Mouse (Mus musculus) heart, postnatal 0 days (tissue): ENCODE data around the gene Tead3. TPM values are rescaled to one million over a fixed set of nuclear protein-coding genes. Genes with fewer than 3 reads are reported as not detected.

Source experiments
- ATAC-seq: fragments of 200-750 bp; cut with Nextera tagmentation; 2 replicates; pipeline ENCODE4 v1.8.0; 2017; ENCODE audit warnings: low read depth, moderate number of reproducible peaks, moderate library complexity; ENCODE audit not compliant: insufficient read depth
- DNase-seq: peaks from one replicate; pipeline ENCODE4 v3.0.0-alpha.2; 2016; ENCODE audit warnings: low spot score
- H3K27ac ChIP-seq: fragments of 300-500 bp; sonication (generic); 2 replicates; pipeline ENCODE4 v1.5.1; 2014; ENCODE audit warnings: low read depth, mild to moderate bottlenecking
- H3K27me3 ChIP-seq: fragments of 300-500 bp; sonication (generic); 2 replicates; pipeline ENCODE4 v1.6.1; 2014; ENCODE audit warnings: low read length, mixed read lengths; ENCODE audit not compliant: control insufficient read depth, insufficient read depth
- H3K36me3 ChIP-seq: fragments of 300-500 bp; sonication (generic); replicated peaks from 2 replicates; pipeline ENCODE4 v1.6.1; 2014; ENCODE audit warnings: low read length, mixed read lengths; ENCODE audit not compliant: control insufficient read depth, insufficient read depth
- H3K4me1 ChIP-seq: fragments of 300-500 bp; sonication (generic); 2 replicates; pipeline ENCODE4 v1.6.1; 2014; ENCODE audit warnings: antibody characterized with exemption; ENCODE audit not compliant: control insufficient read depth, insufficient read depth
- H3K4me2 ChIP-seq: fragments of 300-500 bp; sonication (generic); 2 replicates; pipeline ENCODE4 v1.6.1; 2014; ENCODE audit warnings: low read depth, mild to moderate bottlenecking, low read length, moderate library complexity
- H3K4me3 ChIP-seq: fragments of 300-500 bp; sonication (generic); 2 replicates; pipeline ENCODE4 v1.5.1; 2014; ENCODE audit warnings: low read depth, low read length
- H3K9ac ChIP-seq: fragments of 300-500 bp; sonication (generic); replicated peaks from 2 replicates; pipeline ENCODE4 v1.6.1; 2014; ENCODE audit warnings: low read depth, low read length, mixed read lengths
- H3K9me3 ChIP-seq: fragments of 300-500 bp; sonication (generic); replicated peaks from 2 replicates; pipeline ENCODE4 v1.6.1; 2016; ENCODE audit warnings: low read length; ENCODE audit not compliant: control insufficient read depth
- CTCF ChIP-seq: IDR thresholded peaks from 2 replicates; pipeline ENCODE4 v1.5.1; 2016; ENCODE audit warnings: antibody characterized with exemption, control low read depth, low read depth
- EP300 ChIP-seq: IDR thresholded peaks from 2 replicates; pipeline ENCODE4 v1.6.1; 2016; ENCODE audit warnings: antibody characterized with exemption, low read depth
- WGBS: fragments of 180-500 bp; shearing (Covaris S2); extraction: QIAGEN DNeasy Blood & Tissue Kit; methylation state at CpG from one replicate; pipeline ENCODE4 v1.1.7; 2014; 5-methylcytosine and 5-hydroxymethylcytosine counted together
- polyA plus RNA-seq: library from polyadenylated mRNA; unstranded; fragments of >200 nt; fragmentation: Nextera tagmentation; extraction: Ambion mirVana; gene quantifications from 2 replicates; pipeline ENCODE4 v1.2.1, GENCODE M21; 2015
- total RNA-seq: library from RNA; depleted of rRNA; stranded (reverse); fragments of >200 nt; gene quantifications from 2 replicates; pipeline ENCODE4 v1.2.3, GENCODE M21; 2014; ENCODE audit warnings: low replicate concordance

Gene Tead3
- total and polyA plus RNA-seq, 2 experiments from 2014 or later = 3.2 to 13.1 TPM

DNA sequence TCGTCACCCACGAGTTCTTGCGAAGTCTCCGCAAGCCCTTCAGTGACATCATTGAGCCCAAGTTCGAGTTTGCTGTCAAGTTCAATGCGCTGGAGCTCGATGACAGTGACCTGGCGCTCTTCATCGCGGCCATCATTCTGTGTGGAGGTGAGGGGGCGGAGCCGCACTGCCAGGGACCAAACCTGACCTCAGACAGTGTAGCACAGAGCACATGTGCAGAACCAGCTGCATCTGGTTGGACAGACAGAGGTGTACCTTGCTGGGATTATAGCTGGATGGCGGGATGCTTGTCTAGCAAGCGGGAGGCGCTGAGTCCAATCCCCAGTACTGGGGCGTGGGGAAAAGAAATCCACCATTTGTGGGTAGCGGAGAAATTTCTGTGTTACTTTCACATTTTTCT lies 51.7 kb downstream of the Tead3 start:
- Histone ChIP-seq H3K27ac (no peak overlapping the region), H3K9me3 (no peaks in the 10 kb centered on the region)

DNA sequence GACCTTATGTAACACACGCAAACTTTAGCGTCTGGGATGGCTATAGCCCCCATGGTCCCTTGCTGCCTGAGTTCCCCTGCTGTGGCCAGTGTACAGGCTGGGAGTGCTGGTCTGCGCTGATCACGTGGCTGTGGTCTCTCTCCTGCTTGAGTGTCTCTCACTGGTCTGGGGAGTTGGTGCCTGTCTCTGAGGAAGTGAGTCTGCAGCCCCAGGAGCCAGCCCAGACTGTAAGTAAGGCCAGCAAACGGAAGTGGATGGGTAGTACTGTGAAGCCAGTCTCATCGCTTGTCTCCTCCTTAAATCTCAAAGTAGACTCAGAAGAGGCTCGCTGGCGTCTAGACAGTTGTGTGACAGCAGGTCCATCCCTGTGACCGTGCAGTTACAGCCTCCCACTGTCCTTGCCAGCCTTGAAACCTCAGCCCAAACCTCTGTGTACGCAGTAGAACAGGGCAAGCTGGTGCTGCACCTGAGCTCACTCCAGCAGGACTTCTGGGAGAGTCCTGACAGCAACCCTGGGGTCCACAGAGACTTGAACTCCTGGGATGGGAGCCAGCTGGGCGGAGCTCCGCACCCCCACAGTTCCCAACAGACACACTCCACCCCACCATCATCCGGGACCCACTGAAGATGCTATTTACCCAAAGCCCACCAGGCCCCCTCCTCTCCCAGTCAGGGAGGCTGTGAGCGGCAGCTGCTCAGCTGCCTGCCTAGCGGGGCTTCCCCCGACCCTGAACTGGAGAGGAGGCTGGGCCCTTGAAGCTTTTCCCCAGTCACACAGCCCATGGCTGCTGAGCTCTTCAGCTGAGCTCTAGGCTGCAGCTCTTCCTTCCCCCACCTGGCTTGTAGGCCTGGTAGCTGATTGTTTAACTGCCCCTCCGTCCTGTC lies 55.9 kb downstream of the Tead3 start:
- DNase-seq (no peak), ATAC-seq (no peak)
- Histone ChIP-seq H3K4me2 (no peak overlapping the region), H3K27me3 (no peaks in the 10 kb centered on the region), H3K36me3 (peaks cover 24% of the 10 kb centered on the region), H3K4me3 (no peak overlapping the region), H3K27ac (no peak overlapping the region), H3K9me3 (no peaks in the 10 kb centered on the region), H3K4me1 (no peaks in the 10 kb centered on the region), H3K9ac (no peak overlapping the region)
- TF ChIP-seq EP300 (no peak), CTCF (no peak)
- WGBS = 70% methylated on average over 17 of the region's 17 CpGs

More for the DNA sequence above, 51.7 kb downstream of the Tead3 start:
- H3K27me3 ChIP-seq = no peaks in the 10 kb centered on the region
- TF ChIP-seq CTCF = no peak
- no peak for TF ChIP-seq EP300
- DNase-seq = no peak
- H3K4me3 ChIP-seq = no peak overlapping the region
- H3K36me3 ChIP-seq = peaks cover 33% of the 10 kb centered on the region
- H3K4me2 ChIP-seq = no peak overlapping the region
- no peak for ATAC-seq
- no peak overlapping the region for H3K9ac ChIP-seq
- 95% methylated on average over 17 of the region's 17 CpGs for WGBS
- no peaks in the 10 kb centered on the region for H3K4me1 ChIP-seq

DNA sequence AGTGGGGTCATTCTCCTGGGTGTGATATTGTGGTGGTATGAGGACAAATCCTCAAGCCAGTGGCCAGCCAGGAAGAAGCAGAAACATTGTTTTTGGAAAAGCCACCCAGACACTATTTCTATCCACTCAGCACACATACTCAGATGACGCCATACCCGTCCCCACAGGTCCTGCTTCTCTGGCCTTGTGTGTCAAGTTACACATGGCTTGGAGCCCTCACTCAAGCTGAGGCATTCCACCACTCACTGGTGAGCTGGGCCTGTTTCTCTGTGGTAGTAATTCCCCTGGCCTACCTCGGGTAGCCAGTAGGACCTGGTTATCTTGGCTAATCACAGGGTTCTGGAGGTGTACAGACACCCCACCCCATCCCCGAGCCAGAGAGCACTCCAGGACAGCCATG lies 56.9 kb downstream of the Tead3 start:
- DNase-seq (no peak), ATAC-seq (no peak)
- H3K9ac ChIP-seq = no peak overlapping the region
- H3K27me3 ChIP-seq = no peaks in the 10 kb centered on the region
- no peaks in the 10 kb centered on the region for H3K9me3 ChIP-seq
- TF ChIP-seq CTCF (no peak), EP300 (no peak)
- no peak overlapping the region for H3K4me3 ChIP-seq
- 63% methylated on average over 4 of the region's 4 CpGs for WGBS
- no peak overlapping the region for H3K4me2 ChIP-seq
- H3K4me1 ChIP-seq = no peaks in the 10 kb centered on the region
- no peak overlapping the region for H3K27ac ChIP-seq
- peaks cover 15% of the 10 kb centered on the region for H3K36me3 ChIP-seq

DNA sequence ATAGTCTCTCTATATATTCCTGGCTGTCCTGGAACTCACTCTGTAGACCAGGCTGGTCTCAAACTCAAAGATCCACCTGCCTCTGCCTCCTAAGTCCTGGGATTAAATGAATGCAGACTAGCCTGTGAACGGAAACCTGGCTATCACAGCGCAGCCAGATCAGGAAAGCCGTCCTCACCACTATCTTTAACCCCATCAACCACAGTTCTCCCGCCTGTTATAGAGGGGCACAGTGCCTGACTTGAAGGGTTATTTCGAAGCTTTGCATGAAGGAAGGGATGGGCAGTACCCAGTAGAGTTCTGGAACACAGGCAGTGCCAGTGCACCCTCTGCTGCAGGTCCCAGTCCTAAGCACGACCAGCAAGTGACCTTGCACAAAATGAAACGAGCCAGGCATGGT lies 59.3 kb downstream of the Tead3 start:
- Histone ChIP-seq H3K4me1 (no peaks in the 10 kb centered on the region), H3K9me3 (no peaks in the 10 kb centered on the region), H3K4me2 (no peak overlapping the region), H3K9ac (no peak overlapping the region), H3K27ac (no peak overlapping the region), H3K27me3 (no peaks in the 10 kb centered on the region), H3K4me3 (no peak overlapping the region), H3K36me3 (no peaks in the 10 kb centered on the region)
- DNase-seq (no peak), ATAC-seq (no peak)
- 76% methylated on average over 7 of the region's 7 CpGs for WGBS
- no peak for TF ChIP-seq EP300
- TF ChIP-seq CTCF = no peak

DNA sequence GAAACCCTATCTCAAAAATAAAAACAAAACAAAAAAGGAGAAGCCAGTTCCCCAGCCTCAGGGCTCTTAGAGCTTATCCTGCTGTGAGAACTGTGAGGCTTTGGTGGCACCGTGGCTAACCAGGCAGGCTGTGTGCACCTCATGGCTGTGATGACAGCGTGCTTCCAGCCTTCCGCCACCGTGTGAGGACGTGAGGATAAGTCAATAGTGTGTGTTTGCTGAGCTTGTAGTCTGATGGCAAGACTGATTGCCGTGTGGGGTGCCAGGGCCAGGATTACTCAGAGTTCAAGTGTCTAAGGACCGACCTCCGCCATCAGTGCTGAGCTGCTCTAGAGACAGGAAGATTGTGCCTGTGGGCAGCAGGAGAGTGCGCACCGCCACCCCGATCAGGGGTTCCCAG lies 59.9 kb downstream of the Tead3 start:
- TF ChIP-seq CTCF = no peak
- TF ChIP-seq EP300 = no peak
- no peak overlapping the region for H3K27ac ChIP-seq
- H3K4me1 ChIP-seq = no peaks in the 10 kb centered on the region
- no peak for ATAC-seq
- WGBS = 65% methylated on average over 11 of the region's 11 CpGs
- no peak overlapping the region for H3K4me3 ChIP-seq
- no peaks in the 10 kb centered on the region for H3K9me3 ChIP-seq
- no peak for DNase-seq
- no peaks in the 10 kb centered on the region for H3K36me3 ChIP-seq
- H3K27me3 ChIP-seq = no peaks in the 10 kb centered on the region
- H3K9ac ChIP-seq = no peak overlapping the region
- H3K4me2 ChIP-seq = no peak overlapping the region

DNA sequence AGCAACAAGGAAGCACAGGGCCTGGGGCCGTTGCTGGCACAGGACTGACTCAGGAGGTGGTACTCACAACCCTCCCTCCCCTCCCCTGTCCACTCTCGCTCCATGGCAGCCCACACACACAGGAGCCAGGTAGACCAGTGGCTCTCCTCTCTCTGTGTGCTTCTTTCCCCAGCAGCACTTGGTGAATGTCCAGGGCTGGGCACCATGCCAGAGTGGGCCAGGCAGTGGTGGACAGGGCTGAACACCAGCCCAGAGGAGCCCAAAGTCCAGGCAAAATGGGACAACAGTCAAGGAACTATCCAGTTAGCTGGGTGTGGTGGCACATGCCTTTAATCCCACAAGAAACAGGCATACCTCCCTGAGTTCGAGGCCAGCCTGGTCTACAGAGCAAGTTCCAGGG lies 60.4 kb downstream of the Tead3 start:
- whole genome bisulfite sequencing = 52% methylated on average over 3 of the region's 3 CpGs
- TF ChIP-seq CTCF = no peak
- TF ChIP-seq EP300 = no peak
- Histone ChIP-seq H3K36me3 (no peaks in the 10 kb centered on the region), H3K27ac (no peak overlapping the region), H3K4me2 (no peak overlapping the region), H3K9ac (no peak overlapping the region), H3K9me3 (no peaks in the 10 kb centered on the region), H3K4me3 (no peak overlapping the region), H3K27me3 (no peaks in the 10 kb centered on the region), H3K4me1 (no peaks in the 10 kb centered on the region)
- DNase-seq (no peak), ATAC-seq (no peak)
